Mouse (Mus musculus): ENCODE results near the gene Olfr1340.

Olfr1340 gene

GRCm38 (mm10) chr4:118719838-118720237, at the start of gene Olfr1340:
Gene Olfr1340, plus strand, starts transcription at chr4:118720138.
- DNase-seq (ENCODE audit: low read depth, low spot score), result no peak

DNA sequence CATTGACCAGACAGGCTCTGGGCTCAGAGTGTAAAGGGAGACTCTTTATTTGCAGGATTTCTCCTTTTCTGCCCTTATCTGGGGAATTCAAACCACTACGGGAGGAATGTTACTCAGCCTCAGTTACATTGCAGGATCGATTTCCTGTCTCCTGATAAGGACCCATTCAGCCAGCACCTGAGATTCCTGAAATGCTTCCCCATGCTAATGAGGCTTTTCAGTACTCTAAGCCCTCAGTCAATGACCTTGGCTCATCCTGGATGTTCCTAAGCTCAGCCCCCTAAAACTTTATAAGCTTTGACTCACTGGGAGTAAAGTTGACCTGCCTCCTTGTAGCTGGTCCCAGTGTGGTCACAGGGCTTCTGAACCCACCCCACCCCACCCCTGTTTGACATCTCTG, 32.9 kb upstream of the Olfr1340 start:
- DNase-seq (ENCODE audit: low read depth, low spot score), result peak; percentile 97

- peak; percentile 18 for DNase-seq (ENCODE audit: low read depth, low spot score)
Observed at GRCm38 (mm10) chr4:118692412-118692973, 27.4 kb upstream of the Olfr1340 start, which contains the start of gene Olfr1342. Gene Olfr1342, minus strand, starts transcription at chr4:118692756.

- DNase-seq (ENCODE audit: low read depth, low spot score), result no peak
Observed at GRCm38 (mm10) chr4:118693812-118694211, 26.1 kb upstream of the Olfr1340 start.

- DNase-seq (ENCODE audit: low read depth, low spot score), result no peak
Observed at GRCm38 (mm10) chr4:118703223-118703622, 16.7 kb upstream of the Olfr1340 start, which contains the start of gene Olfr1341. Gene Olfr1341, plus strand, starts transcription at chr4:118703523.

GRCm38 (mm10) chr4:118708086-118708485, 11.9 kb upstream of the Olfr1340 start:
- no peak for DNase-seq (ENCODE audit: low read depth, low spot score)

GRCm38 (mm10) chr4:118711656-118712055, 8.3 kb upstream of the Olfr1340 start:
- peak; percentile 98 for DNase-seq (ENCODE audit: low read depth, low spot score)

- peak; percentile 57 for DNase-seq (ENCODE audit: low read depth, low spot score)
Observed at GRCm38 (mm10) chr4:118721742-118722483, 2.0 kb downstream of the Olfr1340 start.

- DNase-seq (ENCODE audit: low read depth, low spot score), result no peak
Observed at GRCm38 (mm10) chr4:118731875-118732274, 11.9 kb downstream of the Olfr1340 start, which contains the start of gene Olfr1339. Gene Olfr1339, plus strand, starts transcription at chr4:118732175.

GRCm38 (mm10) chr4:118739574-118739973, 19.6 kb downstream of the Olfr1340 start:
- DNase-seq (ENCODE audit: low read depth, low spot score), result peak; percentile 55

DNA sequence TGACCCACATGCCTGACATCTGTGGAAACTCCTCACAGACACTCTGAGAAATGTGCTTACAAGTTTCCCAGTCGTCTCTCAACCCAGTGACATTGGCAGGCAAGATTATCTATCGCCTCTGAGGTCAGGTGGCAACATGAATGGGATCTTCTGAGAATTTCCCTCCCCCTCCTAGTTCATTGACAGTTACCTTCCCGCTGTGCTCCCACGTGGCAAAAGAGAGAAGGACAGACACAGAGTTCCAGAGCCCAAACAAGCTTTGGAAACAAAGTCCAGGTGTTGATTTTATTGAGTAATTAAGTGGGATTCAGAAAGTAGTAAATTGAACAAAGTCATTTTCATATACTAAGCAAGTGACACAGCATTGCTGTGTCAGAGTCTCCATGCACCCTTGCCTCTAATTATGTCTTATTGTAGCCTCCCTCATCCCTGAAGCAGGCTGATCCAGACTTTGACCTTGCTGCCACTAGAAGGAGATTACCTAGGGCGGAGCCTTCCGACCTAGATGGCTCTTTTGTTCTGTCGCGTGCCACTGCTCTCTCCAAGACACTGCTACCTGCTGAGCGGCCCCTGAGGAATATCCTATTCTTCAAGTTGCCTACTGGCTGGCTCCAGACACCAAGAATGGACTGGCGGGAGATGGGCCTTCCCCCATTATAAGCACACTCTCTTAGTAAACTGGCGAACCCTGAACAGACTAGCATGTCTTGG, 21.2 kb downstream of the Olfr1340 start:
- DNase-seq (ENCODE audit: low read depth, low spot score), result peak; percentile 99

DNA sequence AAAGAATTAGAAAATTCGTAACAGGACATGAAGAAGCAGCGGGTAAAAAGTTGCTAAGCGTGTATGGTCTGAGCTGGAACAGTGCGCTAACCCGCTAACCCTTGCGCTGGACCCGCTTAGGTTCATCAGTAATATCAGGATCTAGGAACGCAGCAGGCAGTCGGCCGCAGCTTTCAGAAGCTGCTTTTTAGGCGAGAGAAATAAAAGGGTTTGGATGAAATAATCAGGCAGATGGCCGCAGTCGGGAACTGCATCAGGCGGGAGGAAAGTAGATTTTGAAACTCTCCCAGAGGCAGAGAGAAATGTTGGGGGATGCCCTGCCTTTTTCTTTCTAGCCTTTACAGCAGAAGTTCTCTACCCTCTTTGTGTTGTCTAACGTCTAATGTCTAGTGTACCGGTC, 21.9 kb downstream of the Olfr1340 start:
- peak; percentile 54 for DNase-seq (ENCODE audit: low read depth, low spot score)

DNA sequence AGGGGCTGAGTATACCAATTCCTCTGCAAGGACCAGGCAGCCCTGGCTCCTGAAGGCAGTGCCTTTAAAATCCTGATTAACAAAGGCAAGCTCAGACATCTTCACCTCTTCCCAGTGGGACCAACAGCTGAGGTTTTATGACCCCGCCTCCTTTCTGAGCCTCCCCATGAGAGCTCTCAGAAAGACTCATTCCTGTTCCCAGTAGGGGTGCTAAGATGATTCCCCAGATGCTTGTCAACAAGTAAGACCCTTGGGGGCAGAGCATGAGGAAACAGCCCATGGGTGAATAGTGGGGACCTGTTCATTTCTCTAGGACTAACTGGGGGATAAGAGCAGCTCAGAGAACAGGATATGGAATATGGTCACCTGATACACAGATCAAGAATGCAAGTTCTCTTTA, 38.7 kb downstream of the Olfr1340 start, which contains the start of gene Olfr1338:
TSS of gene Olfr1338 (minus strand) at position 101 of the 400 bp plus-strand sequence.
- no peak for DNase-seq (ENCODE audit: low read depth, low spot score)
